Mouse (Mus musculus): ENCODE measurements around the gene Eng. TPM values are rescaled to one million over a fixed set of nuclear protein-coding genes. Genes with fewer than 3 reads are reported as not detected.

Eng gene
- polyA plus RNA-seq, 1 experiment from 2014 or later, result 20.6 TPM

- no peaks in the 10 kb centered on the region for H3K27me3 ChIP-seq
- WGBS (ENCODE audit: insufficient replicate concordance), result 73% methylated on average over 5 of the region's 5 CpGs
- no peaks in the 10 kb centered on the region for H3K36me3 ChIP-seq
- H3K4me3 ChIP-seq (replicated peaks), result no peak overlapping the region
- DNase-seq, result no peak
- H3K27ac ChIP-seq, result no peak overlapping the region
- H3K4me1 ChIP-seq (replicated peaks), result peaks cover 18% of the 10 kb centered on the region
- no peak for ATAC-seq (ENCODE audit: low read depth)
- H3K9me3 ChIP-seq (replicated peaks), result no peaks in the 10 kb centered on the region
- no peak overlapping the region for H3K9ac ChIP-seq
- H3K4me2 ChIP-seq, result no peak overlapping the region
Measured at GRCm38 (mm10) chr2:32633660-32634059, 12.7 kb upstream of the Eng start.

- Histone ChIP-seq H3K4me3 (replicated peaks) (no peak overlapping the region), H3K27me3 (no peaks in the 10 kb centered on the region), H3K9me3 (replicated peaks) (no peaks in the 10 kb centered on the region), H3K36me3 (no peaks in the 10 kb centered on the region), H3K4me1 (replicated peaks) (peaks cover 18% of the 10 kb centered on the region), H3K27ac (no peak overlapping the region), H3K4me2 (no peak overlapping the region), H3K9ac (no peak overlapping the region)
- DNase-seq (no peak), ATAC-seq (ENCODE audit: low read depth) (no peak)
- WGBS (ENCODE audit: insufficient replicate concordance), result 75% methylated on average over 10 of the region's 10 CpGs
Measured at GRCm38 (mm10) chr2:32634277-32635105, 11.9 kb upstream of the Eng start.

- ATAC-seq (ENCODE audit: low read depth), result no peak
- Histone ChIP-seq H3K27me3 (no peaks in the 10 kb centered on the region), H3K4me2 (no peak overlapping the region), H3K36me3 (no peaks in the 10 kb centered on the region), H3K9ac (no peak overlapping the region), H3K4me3 (replicated peaks) (no peak overlapping the region), H3K9me3 (replicated peaks) (no peaks in the 10 kb centered on the region), H3K27ac (peak overlapping the region; percentile 49; the same call in 1 of the 2 replicates), H3K4me1 (replicated peaks) (peaks cover 24% of the 10 kb centered on the region)
- DNase-seq, result no peak
- WGBS (ENCODE audit: insufficient replicate concordance), result 79% methylated on average over 7 of the region's 7 CpGs
Measured at GRCm38 (mm10) chr2:32636617-32637016, 9.8 kb upstream of the Eng start.

- no peak overlapping the region for H3K4me3 ChIP-seq (replicated peaks)
- peak overlapping the region; percentile 47 for H3K27ac ChIP-seq
- 28% methylated on average over 11 of the region's 11 CpGs for WGBS (ENCODE audit: insufficient replicate concordance)
- no peak overlapping the region for H3K4me2 ChIP-seq
- peak; percentile 71 for ATAC-seq (ENCODE audit: low read depth)
- H3K9ac ChIP-seq, result no peak overlapping the region
- no peaks in the 10 kb centered on the region for H3K36me3 ChIP-seq
- DNase-seq, result no peak
- H3K9me3 ChIP-seq (replicated peaks), result no peaks in the 10 kb centered on the region
- H3K4me1 ChIP-seq (replicated peaks), result peaks cover 24% of the 10 kb centered on the region
- H3K27me3 ChIP-seq, result no peaks in the 10 kb centered on the region
Measured at GRCm38 (mm10) chr2:32637778-32638281, 8.6 kb upstream of the Eng start.

DNA sequence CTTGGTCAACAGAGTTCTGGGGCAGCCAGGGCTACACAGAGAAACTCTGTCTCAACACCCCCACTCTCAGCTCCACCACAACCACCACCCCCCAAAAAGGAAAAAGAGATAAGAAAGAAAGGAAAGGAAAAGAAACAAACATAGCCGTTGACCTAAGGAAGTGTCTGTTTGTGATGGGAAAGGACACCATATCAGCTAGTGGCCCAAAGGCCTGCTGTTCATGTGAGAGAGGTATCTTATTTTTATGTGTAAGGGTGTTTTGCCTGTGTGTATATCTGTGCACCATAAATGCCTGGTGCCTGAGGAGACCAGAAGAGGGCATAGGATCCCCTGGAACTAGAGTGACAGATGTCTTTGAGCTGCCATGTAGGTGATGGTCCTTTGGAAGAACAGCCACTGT lies 6.8 kb upstream of the Eng start:
- Histone ChIP-seq H3K9ac (no peak overlapping the region), H3K9me3 (replicated peaks) (no peaks in the 10 kb centered on the region), H3K36me3 (no peaks in the 10 kb centered on the region), H3K27me3 (no peaks in the 10 kb centered on the region), H3K27ac (no peak overlapping the region), H3K4me1 (replicated peaks) (peaks cover 37% of the 10 kb centered on the region), H3K4me3 (replicated peaks) (no peak overlapping the region), H3K4me2 (no peak overlapping the region)
- WGBS (ENCODE audit: insufficient replicate concordance), result 16% methylated on average over 1 of the region's 1 CpGs
- no peak for DNase-seq
- ATAC-seq (ENCODE audit: low read depth), result no peak

GRCm38 (mm10) chr2:32640550-32641051 lies 5.8 kb upstream of the Eng start:
- DNase-seq (no peak), ATAC-seq (ENCODE audit: low read depth) (no peak)
- WGBS (ENCODE audit: insufficient replicate concordance), result 50% methylated on average over 6 of the region's 6 CpGs
- Histone ChIP-seq H3K4me2 (no peak overlapping the region), H3K27me3 (no peaks in the 10 kb centered on the region), H3K27ac (0 out of 2 replicates have a peak overlapping the region, but pooled peaks have one; percentile 32), H3K4me1 (replicated peaks) (peaks cover 47% of the 10 kb centered on the region), H3K36me3 (no peaks in the 10 kb centered on the region), H3K9ac (0 out of 2 replicates have a peak overlapping the region, but pooled peaks have one; percentile 4), H3K9me3 (replicated peaks) (no peaks in the 10 kb centered on the region), H3K4me3 (replicated peaks) (no peak overlapping the region)

DNA sequence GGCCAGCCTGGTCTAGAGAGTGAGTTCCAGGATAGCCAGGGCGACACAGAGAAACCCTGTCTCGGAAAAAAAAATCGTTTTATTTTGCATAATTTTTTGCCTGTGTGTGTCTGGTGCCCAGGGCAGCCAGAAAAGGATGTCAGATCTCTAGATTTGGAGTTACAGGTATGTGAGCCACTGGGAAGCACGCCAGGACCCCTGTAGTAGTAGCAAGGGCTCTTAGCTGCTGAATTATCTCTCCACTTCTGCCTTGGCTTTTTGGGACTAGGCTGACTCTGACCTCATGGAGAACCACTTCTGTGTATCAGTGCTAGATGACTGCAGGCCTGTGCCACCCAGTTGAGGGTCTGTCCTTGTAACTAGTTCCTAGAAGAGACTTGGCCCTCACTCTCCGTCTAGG lies 4.6 kb upstream of the Eng start:
- no peaks in the 10 kb centered on the region for H3K36me3 ChIP-seq
- WGBS (ENCODE audit: insufficient replicate concordance), result 70% methylated on average over 5 of the region's 5 CpGs
- no peak for ATAC-seq (ENCODE audit: low read depth)
- no peak overlapping the region for H3K4me2 ChIP-seq
- no peak overlapping the region for H3K27ac ChIP-seq
- H3K9me3 ChIP-seq (replicated peaks), result no peaks in the 10 kb centered on the region
- H3K4me3 ChIP-seq (replicated peaks), result no peak overlapping the region
- H3K27me3 ChIP-seq, result no peaks in the 10 kb centered on the region
- no peak for DNase-seq
- H3K9ac ChIP-seq, result no peak overlapping the region
- peaks cover 56% of the 10 kb centered on the region for H3K4me1 ChIP-seq (replicated peaks)

DNA sequence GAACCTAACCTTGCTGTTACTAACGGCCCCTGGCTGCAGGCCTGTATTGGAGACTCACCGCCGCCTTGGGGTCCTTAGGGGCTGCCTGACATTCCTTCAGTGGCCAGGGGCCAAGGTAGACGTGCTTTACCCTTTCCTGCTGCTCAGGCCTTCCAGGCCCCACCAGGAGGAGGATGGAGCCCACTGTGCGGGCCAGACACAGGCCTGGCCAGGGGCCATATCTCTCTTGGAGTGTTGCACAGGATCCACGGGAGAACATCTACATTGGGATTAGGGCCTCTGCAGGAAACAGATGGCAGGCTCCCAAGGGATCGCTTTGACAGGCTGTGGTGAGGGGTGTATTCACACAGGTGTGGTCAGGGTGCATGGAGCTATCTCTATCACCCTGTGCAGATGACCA lies 3.6 kb upstream of the Eng start:
- Histone ChIP-seq H3K4me2 (no peak overlapping the region), H3K27ac (no peak overlapping the region), H3K4me1 (replicated peaks) (peaks cover 56% of the 10 kb centered on the region), H3K9me3 (replicated peaks) (no peaks in the 10 kb centered on the region), H3K9ac (no peak overlapping the region), H3K36me3 (no peaks in the 10 kb centered on the region), H3K27me3 (no peaks in the 10 kb centered on the region), H3K4me3 (replicated peaks) (no peak overlapping the region)
- DNase-seq (no peak), ATAC-seq (ENCODE audit: low read depth) (no peak)
- WGBS (ENCODE audit: insufficient replicate concordance), result 72% methylated on average over 7 of the region's 7 CpGs

DNA sequence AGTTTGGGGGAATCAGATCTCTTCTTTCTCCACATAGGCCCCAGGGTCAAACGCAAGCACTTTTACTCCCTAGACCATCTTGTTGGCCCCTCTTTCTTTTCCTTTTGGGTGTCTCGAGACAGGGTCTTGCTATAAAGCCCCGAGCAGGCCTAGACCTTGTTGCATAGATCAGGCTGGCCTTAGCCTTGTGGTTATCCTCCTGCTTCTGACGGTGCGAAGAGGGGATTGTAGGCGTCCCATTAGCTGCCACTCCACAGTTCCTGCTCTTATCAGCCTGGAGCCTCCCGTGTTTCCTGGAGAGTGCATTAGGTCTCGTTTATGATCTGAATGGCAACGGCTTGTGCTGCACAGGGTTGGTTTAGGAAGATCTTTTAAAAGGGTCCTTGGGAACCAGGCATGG lies 2.3 kb upstream of the Eng start:
- peak overlapping the region; percentile 81 for H3K27ac ChIP-seq

DNA sequence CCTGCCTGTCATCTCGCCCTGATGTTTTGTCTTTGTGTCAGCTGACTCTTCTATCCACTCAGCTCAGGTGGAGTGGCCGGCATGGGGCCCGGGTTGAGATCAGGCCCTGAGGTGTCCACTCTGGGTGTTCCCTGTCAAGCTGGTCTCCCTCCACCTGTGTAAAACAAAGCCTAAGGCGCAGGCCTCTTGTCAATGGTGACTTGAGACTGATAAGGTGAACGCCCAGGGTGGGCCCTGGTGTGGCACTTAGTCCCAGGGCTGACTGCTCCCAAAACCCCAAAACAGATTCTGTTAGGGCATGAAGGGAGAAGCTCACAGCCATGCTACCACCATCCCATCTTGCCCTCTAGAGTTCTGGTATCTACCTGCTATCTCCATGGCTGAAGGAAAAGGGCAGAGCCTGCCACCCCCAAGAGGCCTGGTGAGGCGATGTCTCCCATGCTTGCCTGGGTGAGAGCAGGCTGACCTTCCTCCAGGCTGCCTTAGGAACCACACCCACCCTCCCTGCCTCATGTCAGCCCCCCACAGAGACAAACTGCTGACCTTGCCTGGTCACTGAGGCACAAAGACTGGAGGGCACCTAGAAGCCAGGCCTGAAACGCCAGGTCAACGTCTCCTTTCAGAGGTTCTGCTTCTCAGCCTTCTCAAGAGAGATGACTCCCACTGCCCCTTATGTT lies 1.5 kb upstream of the Eng start:
- H3K27ac ChIP-seq, result peak overlapping the region; percentile 81
- H3K27me3 ChIP-seq, result no peaks in the 10 kb centered on the region
- DNase-seq (peak; percentile 35), ATAC-seq (ENCODE audit: low read depth) (peak; percentile 86)
- WGBS (ENCODE audit: insufficient replicate concordance), result 39% methylated on average over 8 of the region's 8 CpGs
- H3K9me3 ChIP-seq (replicated peaks), result no peaks in the 10 kb centered on the region
- H3K36me3 ChIP-seq, result no peaks in the 10 kb centered on the region
- H3K4me3 ChIP-seq (replicated peaks), result no peak overlapping the region
- H3K4me2 ChIP-seq, result peak overlapping the region; percentile 38
- peaks cover 62% of the 10 kb centered on the region for H3K4me1 ChIP-seq (replicated peaks)
- H3K9ac ChIP-seq, result peak overlapping the region; percentile 49

More for the DNA sequence above, 2.3 kb upstream of the Eng start:
- peaks cover 62% of the 10 kb centered on the region for H3K4me1 ChIP-seq (replicated peaks)
- no peak for DNase-seq
- H3K27me3 ChIP-seq, result no peaks in the 10 kb centered on the region
- H3K4me3 ChIP-seq (replicated peaks), result no peak overlapping the region
- WGBS (ENCODE audit: insufficient replicate concordance), result 36% methylated on average over 9 of the region's 9 CpGs
- peak overlapping the region; percentile 18; the same call in 1 of the 2 replicates for H3K9ac ChIP-seq
- no peak overlapping the region for H3K4me2 ChIP-seq
- H3K9me3 ChIP-seq (replicated peaks), result no peaks in the 10 kb centered on the region
- no peak for ATAC-seq (ENCODE audit: low read depth)
- H3K36me3 ChIP-seq, result no peaks in the 10 kb centered on the region

GRCm38 (mm10) chr2:32645647-32646046 lies 748 bp upstream of the Eng start:
- no peak overlapping the region for H3K9ac ChIP-seq
- peak overlapping the region; percentile 81 for H3K27ac ChIP-seq
- no peaks in the 10 kb centered on the region for H3K27me3 ChIP-seq
- no peak for ATAC-seq (ENCODE audit: low read depth)
- H3K36me3 ChIP-seq, result no peaks in the 10 kb centered on the region
- no peak overlapping the region for H3K4me3 ChIP-seq (replicated peaks)
- H3K4me1 ChIP-seq (replicated peaks), result peaks cover 59% of the 10 kb centered on the region
- WGBS (ENCODE audit: insufficient replicate concordance), result 43% methylated on average over 3 of the region's 3 CpGs
- no peak overlapping the region; the same call in 1 of the 2 replicates for H3K4me2 ChIP-seq
- DNase-seq, result no peak
- H3K9me3 ChIP-seq (replicated peaks), result no peaks in the 10 kb centered on the region

All from liver, embryonic 13.5 days (tissue).